Mouse (Mus musculus): ENCODE results near the gene Olfr1019.

DNA sequence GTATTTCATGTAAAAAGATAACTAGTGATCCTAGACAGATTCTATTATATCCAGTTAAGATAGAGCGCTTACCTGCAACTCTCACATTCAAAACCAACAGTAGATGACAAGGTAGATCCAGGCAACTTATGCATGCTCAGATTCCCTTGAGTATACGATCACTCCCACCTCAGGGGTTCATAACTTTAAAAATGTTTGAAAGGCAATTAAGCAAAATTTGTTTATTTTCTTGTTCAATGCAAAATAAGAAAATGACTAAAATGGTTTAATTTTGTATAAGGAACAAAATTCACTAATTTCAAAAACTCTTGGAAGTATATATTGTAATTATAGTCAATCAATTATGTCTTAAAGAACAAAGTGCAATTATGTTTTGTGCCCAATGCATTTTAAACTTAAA is 42.8 kb downstream of the Olfr1019 start, which contains the start of gene Olfr1016:
- TF ChIP-seq EP300 (IDR thresholded peaks at IDR 0.05; ENCODE audit: insufficient read depth, low read depth, low read length), result no peak
- no peak for TF ChIP-seq CTCF (IDR thresholded peaks at IDR 0.05; ENCODE audit: low read depth, low read length)
- no peak for TF ChIP-seq POLR2A (IDR thresholded peaks at IDR 0.05; ENCODE audit: insufficient read depth, low read length)

All from ES-Bruce4 (cell line).